Mouse (Mus musculus): ENCODE results near the gene Lnpep.

Lnpep gene

GRCm38 (mm10) chr17:17490820-17491621, 133.8 kb downstream of the Lnpep start:
- no peak for DNase-seq

DNA sequence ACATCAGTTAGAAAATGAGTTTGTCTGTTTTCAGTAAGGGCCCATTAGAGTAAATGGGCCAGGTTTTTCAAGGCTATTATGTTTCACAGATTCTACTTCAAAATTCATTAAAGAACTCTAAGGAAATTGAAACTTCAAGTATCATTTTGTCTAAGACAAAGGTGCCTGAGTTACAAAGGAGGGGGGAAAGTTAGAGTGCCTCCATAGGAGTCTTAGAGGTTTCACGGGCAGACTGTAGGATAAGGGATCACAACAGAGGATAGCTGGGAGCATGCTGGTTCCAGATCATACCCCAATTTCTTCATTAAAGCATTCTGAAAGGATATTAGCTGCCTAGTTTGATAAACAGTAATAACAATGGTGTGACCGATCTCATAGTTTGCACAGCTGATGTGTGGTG, 139.1 kb downstream of the Lnpep start:
- DNase-seq: no peak
